ENCODE assay signal across 20 mouse cellular contexts in the genomic region with DNA sequence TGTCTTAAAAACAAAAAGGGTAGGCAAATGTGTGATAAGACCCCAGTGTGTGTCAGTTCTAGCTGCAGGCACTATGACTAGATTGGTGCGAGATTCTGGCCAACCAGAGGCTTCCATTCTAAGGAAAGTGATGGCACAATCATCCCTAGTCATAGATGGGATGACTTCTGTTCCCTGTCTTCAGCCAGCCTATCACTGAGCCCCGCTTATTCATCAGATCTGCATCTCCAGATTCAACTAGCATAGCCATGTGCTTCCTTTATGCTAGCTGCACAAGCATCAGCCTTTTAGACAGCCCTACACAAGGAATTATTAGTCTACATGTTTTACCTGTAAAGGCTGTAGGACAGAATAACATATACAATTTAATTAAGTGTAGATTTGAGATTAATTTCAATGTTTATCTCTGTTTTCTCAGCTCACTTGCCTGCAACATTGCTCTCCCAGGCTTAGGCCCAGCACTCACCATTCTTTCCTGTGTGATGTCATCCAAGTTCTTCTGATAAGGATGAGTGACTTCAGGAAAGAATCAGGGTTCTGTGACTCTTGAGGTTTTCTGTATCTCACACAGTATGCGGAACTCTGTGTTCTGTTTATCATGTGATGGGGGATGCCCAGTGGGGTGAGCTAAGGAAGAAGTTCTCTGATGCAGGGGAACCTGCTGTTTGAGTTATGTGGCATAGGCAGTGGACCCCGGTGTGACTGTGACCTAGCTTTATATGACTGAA.
"Had no signal": no experiment of that assay in that cellular context is flagged by ENCODE, and none has a peak within 500 bp of the region (broad histone marks: within the 10 kb centered on the region; RNA-seq: fewer than 3 reads in every experiment).

No protein-coding gene starts in this region.

- H3K9me3 ChIP-seq: limb, embryonic 12.5 days; limb, embryonic 15.5 days; neural tube, embryonic 13.5 days; stomach, embryonic 15.5 days had no signal

- H3K27me3 ChIP-seq: limb, embryonic 12.5 days; limb, embryonic 15.5 days; neural tube, embryonic 13.5 days; stomach, embryonic 15.5 days had no signal

- H3K36me3 ChIP-seq: limb, embryonic 12.5 days; limb, embryonic 15.5 days; neural tube, embryonic 13.5 days; stomach, embryonic 15.5 days had no signal

- DNase-seq: kidney, adult 18-20 months; kidney, adult 9 months; kidney, postnatal 14 days; kidney, postnatal 4 days; left cerebral cortex, postnatal 4 days; liver, postnatal 0 days; lung, embryonic 14.5 days; right cerebral cortex, adult 18-20 months; right cerebral cortex, postnatal 25 days; spleen, adult 18-20 months; thymus, postnatal 25 days had no signal

- H3K4me1 ChIP-seq: limb, embryonic 12.5 days; limb, embryonic 15.5 days; neural tube, embryonic 13.5 days; stomach, embryonic 15.5 days had no signal

- H3K9ac ChIP-seq: limb, embryonic 12.5 days; limb, embryonic 15.5 days; liver, embryonic 14.5 days; liver, postnatal 0 days; lung, embryonic 14.5 days; neural tube, embryonic 13.5 days; stomach, embryonic 15.5 days had no signal

- H3K4me3 ChIP-seq: limb, embryonic 12.5 days; limb, embryonic 15.5 days; neural tube, embryonic 13.5 days; stomach, embryonic 15.5 days had no signal

- ATAC-seq: intestine, embryonic 16.5 days; liver, postnatal 0 days; lung, postnatal 0 days had no signal

- H3K27ac ChIP-seq: limb, embryonic 12.5 days; limb, embryonic 15.5 days; liver, embryonic 14.5 days; macrophage; neural tube, embryonic 13.5 days; stomach, embryonic 15.5 days had no signal

- H3K4me2 ChIP-seq: limb, embryonic 12.5 days; limb, embryonic 15.5 days; liver, embryonic 11.5 days; lung, embryonic 14.5 days; neural tube, embryonic 13.5 days; stomach, embryonic 15.5 days had no signal
